Mouse (Mus musculus) hindlimb bud, embryonic 11.5 days (tissue): ENCODE results near the gene Tor4a.

ENCODE experiments used
- DNase-seq: peaks from one replicate; pipeline ENCODE4 v3.0.0-alpha.2; 2012; ENCODE audit warnings: low read depth, low spot score; ENCODE audit errors: extremely low spot score

Tor4a gene

GRCm38 (mm10) chr2:25193330-25193770 is 3.3 kb downstream of the Tor4a start:
- peak; percentile 84 for DNase-seq

GRCm38 (mm10) chr2:25187841-25188240 is 8.8 kb downstream of the Tor4a start:
- DNase-seq: no peak

- no peak for DNase-seq
These were observed 10.1 kb downstream of the Tor4a start for GRCm38 (mm10) chr2:25186575-25186930.

- no peak for DNase-seq
These were observed 10.8 kb downstream of the Tor4a start for GRCm38 (mm10) chr2:25185625-25186574.

- no peak for DNase-seq
These were observed 12.2 kb downstream of the Tor4a start for GRCm38 (mm10) chr2:25184496-25184895.

- no peak for DNase-seq
These were observed 13.3 kb downstream of the Tor4a start for GRCm38 (mm10) chr2:25183336-25183735.

- no peak for DNase-seq
These were observed 14.0 kb downstream of the Tor4a start for GRCm38 (mm10) chr2:25182664-25183063.

- no peak for DNase-seq
These were observed 14.7 kb downstream of the Tor4a start for GRCm38 (mm10) chr2:25181891-25182397.

- no peak for DNase-seq
These were observed 15.5 kb downstream of the Tor4a start for GRCm38 (mm10) chr2:25180973-25181890.

- DNase-seq: no peak
These were observed 16.2 kb downstream of the Tor4a start, which contains the start of gene Nrarp for GRCm38 (mm10) chr2:25180478-25180903. Gene Nrarp (plus strand): TSS chr2:25180758.

GRCm38 (mm10) chr2:25179566-25180217 is 17.0 kb downstream of the Tor4a start:
- no peak for DNase-seq

GRCm38 (mm10) chr2:25178285-25178972 is 18.3 kb downstream of the Tor4a start:
- no peak for DNase-seq

GRCm38 (mm10) chr2:25177685-25178084 is 19.0 kb downstream of the Tor4a start:
- no peak for DNase-seq

GRCm38 (mm10) chr2:25177076-25177475 is 19.6 kb downstream of the Tor4a start:
- no peak for DNase-seq

- no peak for DNase-seq
These were observed 20.1 kb downstream of the Tor4a start for GRCm38 (mm10) chr2:25176573-25176972.

- DNase-seq: no peak
These were observed 21.0 kb downstream of the Tor4a start for GRCm38 (mm10) chr2:25175690-25176078.

GRCm38 (mm10) chr2:25174866-25175689 is 21.6 kb downstream of the Tor4a start:
- no peak for DNase-seq

GRCm38 (mm10) chr2:25173821-25174220 is 22.9 kb downstream of the Tor4a start:
- no peak for DNase-seq

- DNase-seq: no peak
These were observed 24.1 kb downstream of the Tor4a start for GRCm38 (mm10) chr2:25172629-25173028.
